Mouse (Mus musculus) liver, embryonic 14.5 days (tissue): ENCODE results near the gene Dennd4a.

Experiments used
- CTCF ChIP-seq: IDR thresholded peaks from 2 replicates; pipeline ENCODE4 v1.5.1; 2016; ENCODE audit warnings: antibody characterized with exemption, low read depth, control low read depth
- EP300 ChIP-seq: IDR thresholded peaks from 2 replicates; pipeline ENCODE4 v1.6.1; 2016; ENCODE audit warnings: antibody characterized with exemption, low read depth

DNA sequence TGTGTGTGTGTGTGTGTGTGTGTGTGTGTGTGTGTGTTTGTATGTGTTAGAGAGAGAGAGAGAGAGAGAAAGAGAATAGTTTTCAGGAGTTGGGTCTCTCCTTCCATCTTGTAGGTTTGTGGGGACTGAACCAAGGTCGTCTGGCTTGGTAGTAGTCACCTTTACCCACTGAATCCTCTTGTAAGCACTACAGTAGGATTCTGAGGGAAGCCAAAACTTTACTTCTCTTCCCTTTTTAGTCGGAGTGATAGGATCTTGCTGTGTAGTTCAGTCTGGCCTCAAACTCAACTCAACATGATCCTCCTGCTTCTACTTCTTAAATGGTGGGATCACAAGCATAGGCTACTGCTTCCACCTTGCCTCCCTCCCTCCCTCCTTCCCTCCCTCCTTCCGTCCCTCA, 17.3 kb upstream of the Dennd4a start:
- TF ChIP-seq CTCF (no peak), EP300 (no peak)
